Mouse (Mus musculus) cortical plate, adult 2 months (tissue): Measurements from ENCODE around the gene Adgrf5. TPM values are rescaled to one million over a fixed set of nuclear protein-coding genes. Genes with fewer than 3 reads are reported as not detected.
"Not testable (repeated sequence)": the region's sequence is repeated elsewhere in the genome, so short reads cannot be mapped to it uniquely, and the experiment has no call there.

Source experiments
- H3K27ac ChIP-seq: fragments of 200-500 bp; 2 replicates; pipeline ENCODE4 v1.5.1; 2012; ENCODE audit warnings: low read length, control low read depth, inconsistent platforms; ENCODE audit not compliant: insufficient read depth
- H3K4me1 ChIP-seq: fragments of 200-500 bp; 2 replicates; pipeline ENCODE4 v1.6.1; 2011; ENCODE audit warnings: low read length; ENCODE audit not compliant: control insufficient read depth, insufficient read depth
- H3K4me3 ChIP-seq: fragments of 200-500 bp; 2 replicates; pipeline ENCODE4 v1.5.1; 2011; ENCODE audit warnings: mild to moderate bottlenecking, low read length, control low read depth; ENCODE audit not compliant: insufficient read depth
- CTCF ChIP-seq: fragments of 200-500 bp; IDR thresholded peaks from 2 replicates; pipeline ENCODE4 v1.5.1; 2011; ENCODE audit warnings: mild to moderate bottlenecking, control low read depth, low read length; ENCODE audit not compliant: insufficient read depth; ENCODE audit errors: extremely low read depth
- POLR2A ChIP-seq: fragments of 200-500 bp; IDR thresholded peaks from 2 replicates; pipeline ENCODE4 v1.6.1; 2011; ENCODE audit warnings: mild to moderate bottlenecking, low read length, control low read depth; ENCODE audit not compliant: insufficient read depth; ENCODE audit errors: extremely low read depth
- polyA plus RNA-seq: library from polyadenylated mRNA; depleted of rRNA; stranded (reverse); fragments of >200 nt; gene quantifications from 2 replicates; pipeline ENCODE4 v1.2.3, GENCODE M21; 2012; rRNA removed

Adgrf5 gene
- polyA plus RNA-seq, result 23.9 and 25.4 TPM in 2 replicates

- no peak for TF ChIP-seq POLR2A
- no peak for TF ChIP-seq CTCF
- Histone ChIP-seq H3K4me1 (no peaks in the 10 kb centered on the region), H3K27ac (no peak within 1 kb of the TSS), H3K4me3 (peak within 1 kb of the TSS; percentile 41)
Observed at GRCm38 (mm10) chr17:43359826-43360619, at the start of gene Adgrf5. TSS of gene Adgrf5 (plus strand) at chr17:43360451.

DNA sequence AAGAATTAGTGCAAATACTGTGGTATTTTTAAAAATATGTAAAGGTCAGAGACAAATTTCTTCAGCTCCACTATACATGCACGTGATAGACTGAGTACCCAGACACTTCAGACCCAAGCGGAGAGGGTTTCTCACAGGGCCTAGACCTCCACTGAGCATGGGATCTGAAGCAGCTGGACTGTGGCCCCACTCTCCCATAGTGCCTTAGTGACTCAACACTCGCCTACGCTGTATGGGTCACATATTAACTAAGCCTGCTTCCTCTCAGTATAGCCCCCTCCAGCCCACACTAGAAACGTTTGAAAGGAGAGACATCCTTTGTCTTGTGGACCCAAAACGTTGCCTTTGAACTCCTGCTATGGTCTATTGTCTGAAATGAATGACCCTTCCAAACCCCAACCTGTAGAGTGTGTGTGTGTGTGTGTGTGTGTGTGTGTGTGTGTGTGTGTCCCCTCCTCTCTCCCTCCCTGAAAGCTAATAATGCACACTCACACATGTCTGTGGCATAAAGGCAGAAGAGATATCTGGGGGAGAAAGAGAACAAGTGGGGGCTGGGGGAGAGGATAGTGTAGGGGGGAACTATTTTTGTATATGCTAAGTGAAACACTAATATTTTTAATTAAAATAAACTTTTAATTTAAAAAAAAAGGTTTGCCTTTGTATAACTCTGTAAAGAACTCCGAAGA lies 34.1 kb upstream of the Adgrf5 start:
- Histone ChIP-seq H3K4me1 (no peaks in the 10 kb centered on the region), H3K27ac (no peak overlapping the region), H3K4me3 (no peak overlapping the region)
- TF ChIP-seq POLR2A (no peak), CTCF (no peak)

- Histone ChIP-seq H3K27ac (no peak overlapping the region), H3K4me3 (no peak overlapping the region), H3K4me1 (no peaks in the 10 kb centered on the region)
- TF ChIP-seq POLR2A (no peak), CTCF (peak; percentile 61)
Observed at GRCm38 (mm10) chr17:43326726-43327700, 33.2 kb upstream of the Adgrf5 start.

GRCm38 (mm10) chr17:43327810-43328209 lies 32.4 kb upstream of the Adgrf5 start:
- Histone ChIP-seq H3K4me3 (no peak overlapping the region), H3K27ac (no peak overlapping the region), H3K4me1 (no peaks in the 10 kb centered on the region)
- no peak for TF ChIP-seq POLR2A
- TF ChIP-seq CTCF, result no peak

- TF ChIP-seq POLR2A (no peak), CTCF (no peak)
- Histone ChIP-seq H3K27ac (no peak overlapping the region), H3K4me3 (no peak overlapping the region), H3K4me1 (no peaks in the 10 kb centered on the region)
Observed at GRCm38 (mm10) chr17:43329216-43329615, 31.0 kb upstream of the Adgrf5 start.

GRCm38 (mm10) chr17:43329761-43330183 lies 30.5 kb upstream of the Adgrf5 start:
- no peak for TF ChIP-seq POLR2A
- no peak for TF ChIP-seq CTCF
- Histone ChIP-seq H3K4me3 (no peak overlapping the region), H3K27ac (no peak overlapping the region), H3K4me1 (no peaks in the 10 kb centered on the region)

- Histone ChIP-seq H3K27ac (no peak overlapping the region), H3K4me3 (no peak overlapping the region), H3K4me1 (no peaks in the 10 kb centered on the region)
- TF ChIP-seq POLR2A, result no peak
- TF ChIP-seq CTCF, result no peak
Observed at GRCm38 (mm10) chr17:43332686-43333085, 27.6 kb upstream of the Adgrf5 start.

DNA sequence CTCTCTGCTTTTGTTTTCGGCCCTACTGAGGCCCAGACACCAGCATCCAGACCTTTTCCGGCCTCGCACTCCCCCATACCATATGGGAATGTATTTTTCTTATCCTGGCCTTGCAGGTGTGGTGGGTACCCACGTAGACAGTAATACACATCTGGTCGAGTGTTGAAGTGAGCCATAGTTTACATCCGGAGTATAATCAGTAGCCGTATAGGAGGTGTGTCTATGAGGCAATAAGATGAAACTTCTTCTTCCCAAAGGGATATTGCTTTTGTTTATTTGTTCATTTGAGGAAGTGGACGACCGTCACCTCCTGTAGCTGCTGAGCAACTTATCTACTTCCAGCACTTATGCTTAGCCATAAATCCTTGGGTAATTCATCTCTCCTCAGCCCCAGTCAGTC lies 26.2 kb upstream of the Adgrf5 start:
- H3K4me3 ChIP-seq, result no peak overlapping the region
- no peaks in the 10 kb centered on the region for H3K4me1 ChIP-seq
- TF ChIP-seq POLR2A, result no peak
- no peak for TF ChIP-seq CTCF
- H3K27ac ChIP-seq, result no peak overlapping the region

DNA sequence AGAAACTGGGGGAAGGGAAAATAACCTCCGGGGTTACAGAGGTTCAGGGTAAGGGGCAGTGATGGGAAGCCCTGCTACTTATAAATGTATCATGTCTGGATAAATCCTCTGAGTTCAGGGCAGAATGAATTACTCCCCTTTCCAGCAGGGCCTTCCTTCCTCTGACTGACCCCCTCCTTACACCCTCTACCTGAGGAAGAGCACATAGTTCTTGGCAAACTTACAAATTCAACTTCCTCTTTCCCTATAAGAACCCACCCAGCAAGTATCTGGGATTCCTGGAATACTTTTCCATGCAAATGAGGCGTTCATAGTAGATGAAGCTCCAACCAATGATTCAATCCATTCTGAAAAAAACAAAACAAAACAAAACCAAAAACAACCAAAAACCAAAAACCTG lies 22.6 kb upstream of the Adgrf5 start:
- TF ChIP-seq CTCF, result no peak
- TF ChIP-seq POLR2A, result no peak
- H3K27ac ChIP-seq, result no peak overlapping the region
- H3K4me3 ChIP-seq, result no peak overlapping the region
- H3K4me1 ChIP-seq, result no peaks in the 10 kb centered on the region

- TF ChIP-seq POLR2A, result no peak
- no peak for TF ChIP-seq CTCF
- Histone ChIP-seq H3K27ac (no peak overlapping the region), H3K4me3 (no peak overlapping the region), H3K4me1 (no peaks in the 10 kb centered on the region)
Observed at GRCm38 (mm10) chr17:43338279-43338678, 22.0 kb upstream of the Adgrf5 start.

GRCm38 (mm10) chr17:43346499-43346898 lies 13.8 kb upstream of the Adgrf5 start:
- not testable (repeated sequence) for H3K27ac ChIP-seq, H3K4me1 ChIP-seq, H3K4me3 ChIP-seq
